ENCODE assay signal across 13 mouse cellular contexts in the genomic region with DNA sequence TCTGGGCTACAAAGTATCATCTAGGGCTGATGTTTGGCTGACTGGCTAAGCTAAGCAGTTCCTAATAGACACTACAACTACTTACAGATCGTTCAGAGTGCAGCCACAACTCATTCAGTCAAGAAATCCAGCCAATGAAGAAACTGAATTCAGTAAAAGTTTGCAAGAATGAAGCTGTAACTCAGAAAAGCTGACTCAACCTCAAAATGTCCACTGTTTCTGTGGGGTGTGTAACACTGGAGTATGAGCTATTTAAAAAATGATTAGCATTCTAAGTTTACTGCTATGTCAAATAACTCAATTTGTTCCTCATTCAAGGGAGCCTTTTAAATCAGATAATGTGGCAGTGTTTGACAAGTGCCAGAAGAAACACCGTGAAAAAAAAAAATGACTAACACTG.
"Had no signal": no experiment of that assay in that cellular context is flagged by ENCODE, and none has a peak within 500 bp of the region (broad histone marks: within the 10 kb centered on the region; RNA-seq: fewer than 3 reads in every experiment).

No protein-coding gene starts in this region.

- DNase-seq: kidney, adult 8-10 months; kidney, postnatal 36 days; layer of hippocampus, adult 9-11 months; layer of hippocampus, postnatal 36 days; right cerebral cortex, adult 18-20 months; right cerebral cortex, postnatal 25 days; thymus, postnatal 36 days had no signal

- H3K27me3 ChIP-seq: liver, embryonic 12.5 days; midbrain, embryonic 13.5 days; neural tube, embryonic 15.5 days had no signal

- H3K27ac ChIP-seq: kidney, postnatal 0 days; liver, embryonic 12.5 days; midbrain, embryonic 13.5 days; neural tube, embryonic 15.5 days had no signal

- ATAC-seq: intestine, postnatal 0 days; liver, embryonic 12.5 days; midbrain, embryonic 13.5 days had no signal

- H3K9me3 ChIP-seq: liver, embryonic 12.5 days; midbrain, embryonic 13.5 days; neural tube, embryonic 15.5 days had no signal

- H3K9ac ChIP-seq: liver, embryonic 12.5 days; midbrain, embryonic 13.5 days; neural tube, embryonic 15.5 days had no signal

- H3K4me3 ChIP-seq: liver, embryonic 12.5 days; midbrain, embryonic 13.5 days; myocyte; neural tube, embryonic 15.5 days had no signal

- H3K4me2 ChIP-seq: liver, embryonic 12.5 days; midbrain, embryonic 13.5 days; neural tube, embryonic 15.5 days had no signal

- H3K4me1 ChIP-seq: midbrain, embryonic 13.5 days had no signal

- H3K36me3 ChIP-seq: liver, embryonic 12.5 days; midbrain, embryonic 13.5 days; neural tube, embryonic 15.5 days had no signal
